Mouse (Mus musculus) megakaryocyte progenitor cell, adult 5-6 weeks (primary cell): ENCODE measurements at regions not wholly inside any gene's neighbourhood (a gene's known extent, or its start where the extent isn't known, plus 50 kb on each side); places are given as distances from the start of the nearest gene placed in this dataset.

Experiments used
- ATAC-seq: replicated peaks from 2 replicates; pipeline ENCODE4 v1.8.0; 2016; ENCODE audit warnings: mild to moderate bottlenecking, moderate TSS enrichment, inconsistent platforms; ENCODE audit not compliant: poor library complexity

- ATAC-seq, result no peak
These were observed 77.2 kb downstream of the Gm10604 start for GRCm38 (mm10) chr4:11903861-11904260.

- no peak for ATAC-seq
These were observed 77.7 kb downstream of the Gm10604 start for GRCm38 (mm10) chr4:11903401-11903800.

- ATAC-seq, result peak; percentile 99
These were observed 81.0 kb downstream of the Gm10604 start for GRCm38 (mm10) chr4:11899979-11900624.

- ATAC-seq, result no peak
These were observed 83.8 kb downstream of the Gm10604 start for GRCm38 (mm10) chr4:11897231-11897630.

GRCm38 (mm10) chr4:11895857-11896825 is 84.9 kb downstream of the Gm10604 start:
- ATAC-seq, result peak; percentile 68

GRCm38 (mm10) chr4:11893560-11894205 is 87.4 kb downstream of the Gm10604 start:
- peak; percentile 49 for ATAC-seq

- ATAC-seq, result no peak
These were observed 91.9 kb downstream of the Gm10604 start for GRCm38 (mm10) chr4:11889039-11889600.

- no peak for ATAC-seq
These were observed 93.7 kb downstream of the Gm10604 start for GRCm38 (mm10) chr4:11887377-11887776.

- ATAC-seq, result no peak
These were observed 95.6 kb downstream of the Gm10604 start for GRCm38 (mm10) chr4:11885499-11885898.

- peak; percentile 42 for ATAC-seq
These were observed 96.2 kb downstream of the Gm10604 start for GRCm38 (mm10) chr4:11884818-11885217.

- peak; percentile 70 for ATAC-seq
These were observed 97.8 kb downstream of the Gm10604 start for GRCm38 (mm10) chr4:11883295-11883694.

GRCm38 (mm10) chr4:11882666-11883065 is 98.4 kb downstream of the Gm10604 start:
- no peak for ATAC-seq

- no peak for ATAC-seq
These were observed 102.4 kb downstream of the Gm10604 start for GRCm38 (mm10) chr4:11878638-11879037.

- peak; percentile 86 for ATAC-seq
These were observed 103.1 kb downstream of the Gm10604 start for GRCm38 (mm10) chr4:11877945-11878344.

- ATAC-seq, result no peak
These were observed 105.1 kb downstream of the Gm10604 start for GRCm38 (mm10) chr4:11876009-11876408.

- ATAC-seq, result no peak; the same call in 1 of the 2 replicates
These were observed 106.3 kb downstream of the Gm10604 start for GRCm38 (mm10) chr4:11874586-11875264.

- no peak for ATAC-seq
These were observed 109.0 kb downstream of the Gm10604 start for GRCm38 (mm10) chr4:11872036-11872435.

- no peak for ATAC-seq
These were observed 111.3 kb downstream of the Gm10604 start for GRCm38 (mm10) chr4:11869721-11870120.

- ATAC-seq, result no peak
These were observed 112.5 kb downstream of the Gm10604 start for GRCm38 (mm10) chr4:11868565-11868964.
